Mouse (Mus musculus): Measurements from ENCODE around the gene Rarres1.

DNA sequence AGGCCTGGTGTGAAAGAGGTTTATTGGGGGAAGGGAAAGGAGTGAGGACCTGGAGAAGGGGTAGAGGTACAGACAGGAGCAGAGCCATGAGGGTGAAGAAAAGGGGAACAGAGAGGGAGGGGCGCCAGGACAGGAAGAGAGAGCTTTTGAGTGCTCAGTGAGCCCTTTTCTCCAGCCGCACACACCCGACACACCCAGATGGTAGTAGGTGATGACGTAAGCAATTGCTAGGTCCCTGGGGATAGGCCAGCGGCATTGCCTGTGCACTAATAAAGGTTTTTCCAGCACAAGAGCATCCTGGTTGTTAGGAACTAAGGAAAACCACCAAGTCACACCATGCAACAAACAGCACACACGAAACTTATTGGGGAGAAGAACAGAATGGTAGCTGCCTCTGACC, 9.4 kb upstream of the Rarres1 start:
- TF ChIP-seq GATA1 (IDR thresholded peaks at IDR 0.05; ENCODE audit: low read length) (no peak), TAL1 (IDR thresholded peaks at IDR 0.05; ENCODE audit: low read length) (no peak)
